Mouse (Mus musculus) E14TG2a.4 (cell line): ENCODE data around the gene Tmub2.

Experiments used
- H3K27me3 ChIP-seq: 2 replicates; pipeline ENCODE4 v1.6.1; 2014; ENCODE audit warnings: low read length, control low read depth; ENCODE audit not compliant: insufficient read depth
- H3K36me3 ChIP-seq: 2 replicates; pipeline ENCODE4 v1.6.1; 2014; ENCODE audit warnings: low read length, control low read depth; ENCODE audit not compliant: insufficient read depth
- H3K4me1 ChIP-seq: replicated peaks from 2 replicates; pipeline ENCODE4 v1.6.1; 2014; ENCODE audit warnings: low read depth, low read length, control low read depth
- H3K4me3 ChIP-seq: replicated peaks from 2 replicates; pipeline ENCODE4 v1.5.1; 2014; ENCODE audit warnings: mild to moderate bottlenecking, low read length
- H3K9me3 ChIP-seq: 2 replicates; pipeline ENCODE4 v1.6.1; 2014; ENCODE audit warnings: low read length, control low read depth
- CTCF ChIP-seq: conservative IDR thresholded peaks from 2 replicates; pipeline ENCODE4 v1.5.1; 2014; ENCODE audit warnings: low read length
- NANOG ChIP-seq: IDR thresholded peaks from 2 replicates; pipeline ENCODE4 v1.6.1; 2014; ENCODE audit warnings: borderline replicate concordance, low read length, mixed read lengths
- POU5F1 ChIP-seq: IDR thresholded peaks from 2 replicates; pipeline ENCODE4 v1.6.1; 2014; ENCODE audit warnings: low read length, borderline replicate concordance

Gene Tmub2

GRCm38 (mm10) chr11:102295598-102296471 lies 11.1 kb downstream of the Tmub2 start:
- no peak for TF ChIP-seq POU5F1
- TF ChIP-seq NANOG: no peak
- TF ChIP-seq CTCF: no peak
- Histone ChIP-seq H3K4me3 (peak overlapping the region; percentile 92), H3K4me1 (peaks cover 69% of the 10 kb centered on the region), H3K9me3 (no peaks in the 10 kb centered on the region), H3K36me3 (peaks cover 45% of the 10 kb centered on the region), H3K27me3 (no peaks in the 10 kb centered on the region)

GRCm38 (mm10) chr11:102296491-102297472 lies 12.1 kb downstream of the Tmub2 start, which contains the start of gene Atxn7l3:
Atxn7l3 (minus strand) TSS chr11:102296631.
- H3K9me3 ChIP-seq: no peaks in the 10 kb centered on the region
- H3K36me3 ChIP-seq: peaks cover 36% of the 10 kb centered on the region
- H3K27me3 ChIP-seq: no peaks in the 10 kb centered on the region
- TF ChIP-seq POU5F1 (no peak), NANOG (no peak), CTCF (no peak)
- peaks cover 60% of the 10 kb centered on the region for H3K4me1 ChIP-seq
- peak within 1 kb of the TSS; percentile 92 for H3K4me3 ChIP-seq

- Histone ChIP-seq H3K4me1 (peaks cover 53% of the 10 kb centered on the region), H3K4me3 (peak overlapping the region; percentile 92), H3K9me3 (no peaks in the 10 kb centered on the region), H3K27me3 (no peaks in the 10 kb centered on the region), H3K36me3 (peaks cover 25% of the 10 kb centered on the region)
- no peak; the same call in 1 of the 2 replicates for TF ChIP-seq POU5F1
- no peak for TF ChIP-seq NANOG
- TF ChIP-seq CTCF: no peak
Measured at GRCm38 (mm10) chr11:102297577-102298556, 13.1 kb downstream of the Tmub2 start.

- H3K4me1 ChIP-seq: peaks cover 47% of the 10 kb centered on the region
- peaks cover 6% of the 10 kb centered on the region for H3K36me3 ChIP-seq
- TF ChIP-seq CTCF (peak; percentile 98), POU5F1 (no peak)
Measured at GRCm38 (mm10) chr11:102299839-102300238, 15.1 kb downstream of the Tmub2 start.

GRCm38 (mm10) chr11:102304141-102304540 lies 19.4 kb downstream of the Tmub2 start:
- TF ChIP-seq CTCF: no peak
- TF ChIP-seq POU5F1: no peak
- TF ChIP-seq NANOG: no peak
- H3K4me1 ChIP-seq: peaks cover 61% of the 10 kb centered on the region
- peaks cover 41% of the 10 kb centered on the region for H3K36me3 ChIP-seq
- H3K27me3 ChIP-seq: no peaks in the 10 kb centered on the region
- no peak overlapping the region for H3K4me3 ChIP-seq
- H3K9me3 ChIP-seq: no peaks in the 10 kb centered on the region

More at GRCm38 (mm10) chr11:102299839-102300238, 15.1 kb downstream of the Tmub2 start:
- no peaks in the 10 kb centered on the region for H3K9me3 ChIP-seq
- H3K27me3 ChIP-seq: no peaks in the 10 kb centered on the region
- no peak overlapping the region for H3K4me3 ChIP-seq

- Histone ChIP-seq H3K36me3 (peaks cover 53% of the 10 kb centered on the region), H3K27me3 (no peaks in the 10 kb centered on the region), H3K9me3 (no peaks in the 10 kb centered on the region), H3K4me1 (peaks cover 67% of the 10 kb centered on the region), H3K4me3 (no peak overlapping the region)
- TF ChIP-seq NANOG (no peak), CTCF (no peak), POU5F1 (no peak)
Measured at GRCm38 (mm10) chr11:102305359-102305758, 20.6 kb downstream of the Tmub2 start.

GRCm38 (mm10) chr11:102308104-102308503 lies 23.4 kb downstream of the Tmub2 start:
- 0 out of 2 replicates have a peak overlapping the region, but pooled peaks have one; percentile 17 for H3K4me3 ChIP-seq
- peaks cover 81% of the 10 kb centered on the region for H3K36me3 ChIP-seq
- no peaks in the 10 kb centered on the region for H3K9me3 ChIP-seq
- H3K4me1 ChIP-seq: peaks cover 91% of the 10 kb centered on the region
- H3K27me3 ChIP-seq: no peaks in the 10 kb centered on the region
- TF ChIP-seq CTCF (no peak), NANOG (no peak), POU5F1 (no peak)
